Mouse (Mus musculus): ENCODE measurements around the gene Gm29094. TPM values are rescaled to one million over a fixed set of nuclear protein-coding genes. Genes with fewer than 3 reads are reported as not detected.
"Not testable (repeated sequence)": the region's sequence is repeated elsewhere in the genome, so short reads cannot be mapped to it uniquely, and the experiment has no call there.

Gm29094 gene
- polyA plus RNA-seq, 1 experiment from 2014 or later = not detected

- WGBS = 22% methylated on average over 1 of the region's 1 CpGs
- peak; percentile 8; the same call in 1 of the 2 replicates for ATAC-seq
- not testable (repeated sequence) for H3K9me3 ChIP-seq
Observed at GRCm38 (mm10) chr9:89212428-89212827, 13.2 kb downstream of the Gm29094 start.

GRCm38 (mm10) chr9:89218174-89218573 lies 19.0 kb downstream of the Gm29094 start:
- not testable (repeated sequence) for H3K4me2 ChIP-seq (replicated peaks); H3K4me1 ChIP-seq (replicated peaks); H3K9me3 ChIP-seq; H3K27me3 ChIP-seq; H3K27ac ChIP-seq; ATAC-seq; H3K36me3 ChIP-seq; H3K9ac ChIP-seq (replicated peaks); H3K4me3 ChIP-seq (replicated peaks)
- WGBS = 90% methylated on average over 4 of the region's 4 CpGs

More at GRCm38 (mm10) chr9:89212428-89212827, 13.2 kb downstream of the Gm29094 start:
- H3K27ac ChIP-seq; H3K4me2 ChIP-seq (replicated peaks); H3K36me3 ChIP-seq; H3K9ac ChIP-seq (replicated peaks); H3K4me1 ChIP-seq (replicated peaks); H3K4me3 ChIP-seq (replicated peaks); H3K27me3 ChIP-seq: not testable (repeated sequence)

DNA sequence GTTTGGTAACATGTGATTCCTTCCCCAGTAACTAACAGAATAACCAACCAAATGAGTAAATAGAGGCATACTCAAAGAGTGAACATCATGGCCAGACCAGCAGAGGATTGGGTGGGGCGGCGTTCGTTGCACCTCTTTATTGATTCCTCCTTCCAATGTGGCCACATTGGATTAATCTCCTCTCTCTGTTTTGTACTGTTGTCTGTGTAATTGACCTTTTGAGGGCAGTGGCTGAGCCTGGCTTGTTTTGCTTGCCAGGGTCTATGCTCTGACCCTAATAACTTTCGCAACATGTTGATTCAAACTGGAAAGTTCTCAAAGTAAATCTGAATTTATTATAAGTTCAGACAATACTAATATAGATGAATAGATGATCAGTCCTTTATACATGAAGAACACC lies 20.5 kb downstream of the Gm29094 start:
- not testable (repeated sequence) for H3K27me3 ChIP-seq; H3K9me3 ChIP-seq; H3K4me3 ChIP-seq (replicated peaks); H3K4me1 ChIP-seq (replicated peaks); H3K9ac ChIP-seq (replicated peaks); H3K36me3 ChIP-seq; ATAC-seq; H3K4me2 ChIP-seq (replicated peaks); H3K27ac ChIP-seq
- 92% methylated on average over 4 of the region's 4 CpGs for WGBS

DNA sequence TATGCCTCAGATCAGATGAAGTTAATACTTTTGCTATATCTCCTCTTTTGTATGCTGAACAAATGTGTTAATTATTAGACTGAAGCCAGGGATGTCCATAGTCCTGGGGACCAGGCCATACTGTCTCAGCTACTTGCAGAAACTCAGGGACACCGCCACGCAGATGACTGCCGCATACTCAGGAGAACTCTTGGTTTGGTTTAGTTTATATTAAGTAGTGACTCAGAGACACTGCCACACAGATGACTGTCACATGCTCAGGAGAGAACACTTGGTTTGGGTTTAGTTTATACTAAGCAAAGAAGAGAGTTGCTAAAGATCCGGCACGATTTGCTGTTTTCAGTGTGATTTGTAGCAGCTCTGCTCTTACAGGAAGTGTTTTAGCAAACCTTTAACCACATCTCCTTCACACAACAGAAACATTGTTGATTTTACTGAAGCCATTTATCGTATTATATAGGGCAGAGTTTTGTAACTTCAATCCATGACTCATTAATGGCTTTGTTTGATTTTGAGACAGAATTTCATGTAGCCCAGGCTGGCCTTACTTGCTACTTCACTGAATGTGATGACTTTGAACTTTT lies 21.6 kb downstream of the Gm29094 start:
- not testable (repeated sequence) for H3K9ac ChIP-seq (replicated peaks); H3K27me3 ChIP-seq; ATAC-seq; H3K9me3 ChIP-seq; H3K4me2 ChIP-seq (replicated peaks); H3K4me3 ChIP-seq (replicated peaks); H3K4me1 ChIP-seq (replicated peaks); H3K27ac ChIP-seq; H3K36me3 ChIP-seq
- WGBS = 93% methylated on average over 6 of the region's 6 CpGs

DNA sequence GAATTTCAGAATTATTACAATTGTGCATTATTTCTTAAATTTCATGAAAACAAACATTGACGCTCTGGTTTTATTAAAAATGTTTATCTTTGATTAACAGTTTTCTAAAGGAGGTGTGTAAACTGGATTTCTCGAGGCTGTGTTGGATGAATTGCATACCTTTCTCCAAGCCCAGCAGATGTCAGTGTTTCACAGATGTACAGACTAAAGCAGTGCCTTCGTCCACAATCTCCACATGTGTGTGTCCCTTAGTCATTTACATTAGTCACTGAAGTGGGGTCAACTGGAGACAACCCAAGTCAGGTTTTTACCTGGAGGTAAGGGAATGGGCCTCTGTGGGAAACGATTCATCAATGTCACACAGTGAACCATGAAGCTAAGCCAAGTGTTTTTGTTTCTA lies 26.9 kb downstream of the Gm29094 start:
- Histone ChIP-seq H3K4me2 (replicated peaks) (no peak overlapping the region), H3K4me3 (replicated peaks) (no peak overlapping the region), H3K27ac (no peak overlapping the region), H3K9me3 (no peaks in the 10 kb centered on the region), H3K36me3 (no peaks in the 10 kb centered on the region), H3K9ac (replicated peaks) (no peak overlapping the region), H3K27me3 (no peaks in the 10 kb centered on the region), H3K4me1 (replicated peaks) (no peaks in the 10 kb centered on the region)
- WGBS = 67% methylated on average over 4 of the region's 4 CpGs
- ATAC-seq = peak; percentile 70; the same call in 1 of the 2 replicates

- WGBS = 91% methylated on average over 7 of the region's 7 CpGs
- ATAC-seq = no peak
- no peak overlapping the region for H3K27ac ChIP-seq
Observed at GRCm38 (mm10) chr9:89228122-89228521, 28.9 kb downstream of the Gm29094 start.

GRCm38 (mm10) chr9:89230897-89231497 lies 31.8 kb downstream of the Gm29094 start:
- WGBS = 62% methylated on average over 2 of the region's 2 CpGs
- not testable (repeated sequence) for H3K9me3 ChIP-seq; H3K4me2 ChIP-seq (replicated peaks); H3K9ac ChIP-seq (replicated peaks); H3K4me3 ChIP-seq (replicated peaks); H3K36me3 ChIP-seq; H3K4me1 ChIP-seq (replicated peaks); H3K27ac ChIP-seq; H3K27me3 ChIP-seq
- peak; percentile 68; the same call in 1 of the 2 replicates for ATAC-seq

More at GRCm38 (mm10) chr9:89228122-89228521, 28.9 kb downstream of the Gm29094 start:
- Histone ChIP-seq H3K9me3 (no peaks in the 10 kb centered on the region), H3K36me3 (no peaks in the 10 kb centered on the region), H3K4me3 (replicated peaks) (no peak overlapping the region), H3K4me1 (replicated peaks) (no peaks in the 10 kb centered on the region), H3K4me2 (replicated peaks) (no peak overlapping the region), H3K27me3 (no peaks in the 10 kb centered on the region), H3K9ac (replicated peaks) (no peak overlapping the region)

DNA sequence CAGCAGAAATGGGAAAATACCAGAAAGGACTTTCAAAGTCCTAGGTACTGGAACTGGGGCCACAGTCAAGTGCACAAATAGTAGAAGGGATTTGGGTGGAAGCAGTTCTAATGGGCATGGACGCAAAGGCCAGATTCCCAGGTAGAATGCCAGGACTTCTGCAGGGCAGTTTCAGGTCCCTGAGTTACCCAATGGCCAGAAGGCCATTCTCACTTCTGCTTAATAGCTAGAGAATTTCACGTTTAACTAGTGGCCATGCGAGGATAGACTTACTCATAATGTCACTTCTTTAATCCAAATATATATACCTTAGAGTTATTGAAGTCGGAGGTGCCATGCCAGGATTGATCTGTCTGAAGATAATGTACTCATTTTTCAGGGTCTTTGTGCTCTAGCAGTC lies 38.0 kb downstream of the Gm29094 start:
- not testable (repeated sequence) for H3K9ac ChIP-seq (replicated peaks); H3K27ac ChIP-seq; H3K36me3 ChIP-seq; H3K27me3 ChIP-seq; H3K4me3 ChIP-seq (replicated peaks); H3K4me2 ChIP-seq (replicated peaks); ATAC-seq; H3K4me1 ChIP-seq (replicated peaks); H3K9me3 ChIP-seq
- 94% methylated on average over 4 of the region's 4 CpGs for WGBS

- WGBS = 88% methylated on average over 4 of the region's 5 CpGs
- H3K4me3 ChIP-seq (replicated peaks); H3K4me2 ChIP-seq (replicated peaks); H3K4me1 ChIP-seq (replicated peaks); H3K27me3 ChIP-seq; H3K9ac ChIP-seq (replicated peaks); H3K36me3 ChIP-seq; H3K9me3 ChIP-seq; ATAC-seq; H3K27ac ChIP-seq: not testable (repeated sequence)
Observed at GRCm38 (mm10) chr9:89238976-89239505, 39.9 kb downstream of the Gm29094 start.

- H3K27ac ChIP-seq; H3K27me3 ChIP-seq; H3K4me2 ChIP-seq (replicated peaks); H3K9me3 ChIP-seq; H3K9ac ChIP-seq (replicated peaks); H3K4me3 ChIP-seq (replicated peaks); H3K36me3 ChIP-seq; ATAC-seq; H3K4me1 ChIP-seq (replicated peaks): not testable (repeated sequence)
- 85% methylated on average over 3 of the region's 3 CpGs for WGBS
Observed at GRCm38 (mm10) chr9:89240516-89241019, 41.4 kb downstream of the Gm29094 start.

DNA sequence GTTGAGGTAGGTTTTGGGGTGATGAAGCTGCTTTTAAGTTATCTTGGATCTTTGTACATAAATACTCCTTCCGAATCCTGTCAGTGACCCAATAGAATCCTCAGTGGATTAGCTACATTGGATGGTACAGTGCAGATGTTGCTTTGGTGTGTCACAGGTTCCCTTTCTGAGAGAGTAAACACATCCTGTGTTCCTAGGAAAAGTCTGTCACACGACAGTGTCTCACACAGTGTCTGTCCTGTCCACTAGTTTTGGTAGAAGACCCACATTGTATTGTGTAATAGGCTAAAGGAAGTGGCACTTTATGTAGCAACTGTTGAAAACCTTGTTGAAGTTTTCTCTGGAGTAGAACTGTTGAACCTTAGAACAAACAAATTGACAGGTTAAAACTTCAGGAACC lies 54.2 kb downstream of the Gm29094 start:
- Histone ChIP-seq H3K27ac (no peak overlapping the region), H3K4me2 (replicated peaks) (no peak overlapping the region), H3K27me3 (no peaks in the 10 kb centered on the region), H3K9ac (replicated peaks) (no peak overlapping the region), H3K4me3 (replicated peaks) (no peak overlapping the region), H3K4me1 (replicated peaks) (no peaks in the 10 kb centered on the region), H3K9me3 (no peaks in the 10 kb centered on the region), H3K36me3 (no peaks in the 10 kb centered on the region)
- no peak for ATAC-seq
- 96% methylated on average over 2 of the region's 2 CpGs for WGBS

- H3K4me1 ChIP-seq (replicated peaks) = no peaks in the 10 kb centered on the region
- H3K9ac ChIP-seq (replicated peaks) = no peak overlapping the region
- no peaks in the 10 kb centered on the region for H3K36me3 ChIP-seq
- 92% methylated on average over 12 of the region's 12 CpGs for WGBS
- no peak overlapping the region for H3K27ac ChIP-seq
- H3K9me3 ChIP-seq = no peaks in the 10 kb centered on the region
- no peak overlapping the region for H3K4me2 ChIP-seq (replicated peaks)
- H3K4me3 ChIP-seq (replicated peaks) = no peak overlapping the region
- ATAC-seq = no peak
- H3K27me3 ChIP-seq = no peaks in the 10 kb centered on the region
Observed at GRCm38 (mm10) chr9:89256556-89257335, 57.6 kb downstream of the Gm29094 start.

Data from midbrain, embryonic 13.5 days (tissue).